Mouse (Mus musculus): ENCODE data around the gene Tex29. TPM values are rescaled to one million over a fixed set of nuclear protein-coding genes. Genes with fewer than 3 reads are reported as not detected.
A peak's percentile ranks its signal among the peaks of the same experiment; 100 is the strongest.

Tex29 gene
- not detected in 2 replicates for polyA plus RNA-seq (2015; fragmentation: Nextera tagmentation; extraction: Ambion mirVana)

GRCm38 (mm10) chr8:11840174-11840573, at the start of gene Tex29:
Gene Tex29 (plus strand): TSS chr8:11840474.
- Histone ChIP-seq H3K4me2 (no peak within 1 kb of the TSS), H3K4me1 (peaks cover 15% of the 10 kb centered on the region), H3K27me3 (no peaks in the 10 kb centered on the region), H3K9ac (no peak within 1 kb of the TSS), H3K27ac (no peak within 1 kb of the TSS), H3K4me3 (no peak within 1 kb of the TSS), H3K9me3 (no peaks in the 10 kb centered on the region), H3K36me3 (peaks cover under 1% of the 10 kb centered on the region; the same call in 1 of the 2 replicates)
- 80% methylated on average over 5 of the region's 5 CpGs for WGBS
- no peak for ATAC-seq (ENCODE audit: borderline replicate concordance, extremely low read depth, low FRiP score, low TSS enrichment)

- no peaks in the 10 kb centered on the region for H3K9me3 ChIP-seq
- no peak overlapping the region for H3K4me2 ChIP-seq
- no peak overlapping the region for H3K9ac ChIP-seq
- no peak for ATAC-seq (ENCODE audit: borderline replicate concordance, extremely low read depth, low FRiP score, low TSS enrichment)
- H3K4me3 ChIP-seq = no peak overlapping the region
- peaks cover 20% of the 10 kb centered on the region for H3K36me3 ChIP-seq
- H3K4me1 ChIP-seq = no peaks in the 10 kb centered on the region; the same call in 1 of the 2 replicates
- H3K27ac ChIP-seq = no peak overlapping the region
- no peaks in the 10 kb centered on the region for H3K27me3 ChIP-seq
Measured at GRCm38 (mm10) chr8:11794956-11795355, 45.3 kb upstream of the Tex29 start.

GRCm38 (mm10) chr8:11797128-11797527, 43.1 kb upstream of the Tex29 start:
- Histone ChIP-seq H3K27ac (no peak overlapping the region), H3K9me3 (no peaks in the 10 kb centered on the region), H3K36me3 (peaks cover 23% of the 10 kb centered on the region), H3K4me2 (no peak overlapping the region), H3K4me3 (no peak overlapping the region), H3K4me1 (peaks cover 12% of the 10 kb centered on the region; the same call in 1 of the 2 replicates), H3K9ac (no peak overlapping the region), H3K27me3 (no peaks in the 10 kb centered on the region)
- ATAC-seq (ENCODE audit: borderline replicate concordance, extremely low read depth, low FRiP score, low TSS enrichment) = no peak
- WGBS = 88% methylated on average over 8 of the region's 8 CpGs

- Histone ChIP-seq H3K9ac (no peak overlapping the region), H3K27ac (no peak overlapping the region), H3K4me3 (no peak overlapping the region), H3K9me3 (no peaks in the 10 kb centered on the region), H3K4me2 (no peak overlapping the region), H3K36me3 (peaks cover 18% of the 10 kb centered on the region; the same call in 1 of the 2 replicates), H3K27me3 (no peaks in the 10 kb centered on the region), H3K4me1 (peaks cover 12% of the 10 kb centered on the region; the same call in 1 of the 2 replicates)
- 87% methylated on average over 14 of the region's 14 CpGs for WGBS
- ATAC-seq (ENCODE audit: borderline replicate concordance, extremely low read depth, low FRiP score, low TSS enrichment) = no peak
Measured at GRCm38 (mm10) chr8:11797729-11798479, 42.4 kb upstream of the Tex29 start.

- ATAC-seq (ENCODE audit: borderline replicate concordance, extremely low read depth, low FRiP score, low TSS enrichment) = no peak
- Histone ChIP-seq H3K27ac (no peak overlapping the region), H3K4me2 (no peak overlapping the region), H3K4me3 (no peak overlapping the region), H3K9ac (no peak overlapping the region), H3K4me1 (peaks cover 12% of the 10 kb centered on the region; the same call in 1 of the 2 replicates), H3K36me3 (peaks cover 17% of the 10 kb centered on the region; the same call in 1 of the 2 replicates), H3K9me3 (no peaks in the 10 kb centered on the region), H3K27me3 (no peaks in the 10 kb centered on the region)
- WGBS = 89% methylated on average over 4 of the region's 4 CpGs
Measured at GRCm38 (mm10) chr8:11798480-11798867, 41.8 kb upstream of the Tex29 start.

- no peaks in the 10 kb centered on the region for H3K9me3 ChIP-seq
- H3K27ac ChIP-seq = no peak overlapping the region
- 90% methylated on average over 3 of the region's 3 CpGs for WGBS
- H3K4me3 ChIP-seq = no peak overlapping the region
- no peak for ATAC-seq (ENCODE audit: borderline replicate concordance, extremely low read depth, low FRiP score, low TSS enrichment)
- H3K9ac ChIP-seq = no peak overlapping the region
- peaks cover 18% of the 10 kb centered on the region; the same call in 1 of the 2 replicates for H3K36me3 ChIP-seq
- no peaks in the 10 kb centered on the region for H3K27me3 ChIP-seq
- H3K4me1 ChIP-seq = peaks cover 12% of the 10 kb centered on the region; the same call in 1 of the 2 replicates
- H3K4me2 ChIP-seq = no peak overlapping the region
Measured at GRCm38 (mm10) chr8:11799098-11799497, 41.2 kb upstream of the Tex29 start.

GRCm38 (mm10) chr8:11800481-11800880, 39.8 kb upstream of the Tex29 start:
- 64% methylated on average over 7 of the region's 7 CpGs for WGBS
- Histone ChIP-seq H3K4me1 (peaks cover 12% of the 10 kb centered on the region; the same call in 1 of the 2 replicates), H3K36me3 (peaks cover 31% of the 10 kb centered on the region), H3K4me3 (no peak overlapping the region), H3K27me3 (no peaks in the 10 kb centered on the region), H3K9ac (no peak overlapping the region), H3K9me3 (no peaks in the 10 kb centered on the region), H3K4me2 (no peak overlapping the region), H3K27ac (0 out of 2 replicates have a peak overlapping the region, but pooled peaks have one; percentile 41)
- no peak for ATAC-seq (ENCODE audit: borderline replicate concordance, extremely low read depth, low FRiP score, low TSS enrichment)

GRCm38 (mm10) chr8:11801571-11801970, 38.7 kb upstream of the Tex29 start:
- Histone ChIP-seq H3K36me3 (peaks cover 40% of the 10 kb centered on the region), H3K4me1 (peaks cover 12% of the 10 kb centered on the region; the same call in 1 of the 2 replicates), H3K27me3 (no peaks in the 10 kb centered on the region)

GRCm38 (mm10) chr8:11804914-11805313, 35.4 kb upstream of the Tex29 start:
- 87% methylated on average over 4 of the region's 4 CpGs for WGBS
- H3K4me3 ChIP-seq = no peak overlapping the region
- peaks cover 68% of the 10 kb centered on the region for H3K36me3 ChIP-seq

More at GRCm38 (mm10) chr8:11801571-11801970, 38.7 kb upstream of the Tex29 start:
- 51% methylated on average over 8 of the region's 8 CpGs for WGBS
- Histone ChIP-seq H3K9ac (0 out of 2 replicates have a peak overlapping the region, but pooled peaks have one; percentile 0), H3K9me3 (no peaks in the 10 kb centered on the region), H3K4me2 (no peak overlapping the region), H3K4me3 (no peak overlapping the region), H3K27ac (no peak overlapping the region)
- no peak for ATAC-seq (ENCODE audit: borderline replicate concordance, extremely low read depth, low FRiP score, low TSS enrichment)

GRCm38 (mm10) chr8:11806252-11806651, 34.0 kb upstream of the Tex29 start:
- Histone ChIP-seq H3K9me3 (no peaks in the 10 kb centered on the region), H3K4me3 (no peak overlapping the region), H3K4me1 (0 out of 2 replicates have a peak, but pooled peaks cover 5% of the 10 kb centered on the region), H3K27ac (no peak overlapping the region), H3K27me3 (no peaks in the 10 kb centered on the region), H3K4me2 (no peak overlapping the region), H3K9ac (no peak overlapping the region), H3K36me3 (peaks cover 79% of the 10 kb centered on the region)
- no peak for ATAC-seq (ENCODE audit: borderline replicate concordance, extremely low read depth, low FRiP score, low TSS enrichment)
- 66% methylated on average over 6 of the region's 6 CpGs for WGBS

More at GRCm38 (mm10) chr8:11804914-11805313, 35.4 kb upstream of the Tex29 start:
- peaks cover 12% of the 10 kb centered on the region; the same call in 1 of the 2 replicates for H3K4me1 ChIP-seq
- H3K9me3 ChIP-seq = no peaks in the 10 kb centered on the region
- no peaks in the 10 kb centered on the region for H3K27me3 ChIP-seq
- no peak overlapping the region for H3K9ac ChIP-seq
- H3K27ac ChIP-seq = no peak overlapping the region
- no peak for ATAC-seq (ENCODE audit: borderline replicate concordance, extremely low read depth, low FRiP score, low TSS enrichment)
- no peak overlapping the region for H3K4me2 ChIP-seq

- Histone ChIP-seq H3K4me3 (no peak overlapping the region), H3K27ac (no peak overlapping the region), H3K27me3 (no peaks in the 10 kb centered on the region), H3K4me2 (no peak overlapping the region), H3K4me1 (no peaks in the 10 kb centered on the region), H3K9me3 (no peaks in the 10 kb centered on the region), H3K36me3 (peaks cover 79% of the 10 kb centered on the region), H3K9ac (no peak overlapping the region)
- no peak for ATAC-seq (ENCODE audit: borderline replicate concordance, extremely low read depth, low FRiP score, low TSS enrichment)
- WGBS = 88% methylated on average over 3 of the region's 3 CpGs
Measured at GRCm38 (mm10) chr8:11807361-11807760, 32.9 kb upstream of the Tex29 start.

- Histone ChIP-seq H3K27ac (no peak overlapping the region), H3K4me3 (no peak overlapping the region), H3K27me3 (no peaks in the 10 kb centered on the region), H3K9me3 (no peaks in the 10 kb centered on the region), H3K4me2 (no peak overlapping the region), H3K9ac (no peak overlapping the region), H3K4me1 (no peaks in the 10 kb centered on the region), H3K36me3 (peaks cover 82% of the 10 kb centered on the region)
- 90% methylated on average over 5 of the region's 5 CpGs for WGBS
- no peak for ATAC-seq (ENCODE audit: borderline replicate concordance, extremely low read depth, low FRiP score, low TSS enrichment)
Measured at GRCm38 (mm10) chr8:11808047-11808446, 32.2 kb upstream of the Tex29 start.
